Mouse (Mus musculus) heart, postnatal 14 days (tissue): ENCODE measurements around the gene Ppm1n. TPM values are rescaled to one million over a fixed set of nuclear protein-coding genes. Genes with fewer than 3 reads are reported as not detected.

Experiments used
- DNase-seq, 2 experiments: peaks; one replicate each; pipeline ENCODE4 v3.0.0; 2021 to 2022
- intact Hi-C: fragments of 180-260 bp; cut with DNase I; formaldehyde crosslinking; loops from one replicate; pipeline ENCODE4 v1.15.1; 2025
- long read RNA-seq, 2 experiments: library from polyadenylated mRNA; stranded (forward); transcript quantifications; one replicate each; pipeline ENCODE4 v2.0.0; 2021
- total RNA-seq, 2 experiments: library from RNA; stranded (reverse); gene quantifications; 2 replicates each; pipeline ENCODE4 v1.2.3; 2021

Ppm1n gene
- total RNA-seq: not detected
- long read RNA-seq, experiment 1, partial matches to known transcripts: 0 of 1 reads
- long read RNA-seq, experiment 1, other reads (novel, unspliced or antisense): 1 of 1 reads
- long read RNA-seq, experiment 2: 0 reads

DNA sequence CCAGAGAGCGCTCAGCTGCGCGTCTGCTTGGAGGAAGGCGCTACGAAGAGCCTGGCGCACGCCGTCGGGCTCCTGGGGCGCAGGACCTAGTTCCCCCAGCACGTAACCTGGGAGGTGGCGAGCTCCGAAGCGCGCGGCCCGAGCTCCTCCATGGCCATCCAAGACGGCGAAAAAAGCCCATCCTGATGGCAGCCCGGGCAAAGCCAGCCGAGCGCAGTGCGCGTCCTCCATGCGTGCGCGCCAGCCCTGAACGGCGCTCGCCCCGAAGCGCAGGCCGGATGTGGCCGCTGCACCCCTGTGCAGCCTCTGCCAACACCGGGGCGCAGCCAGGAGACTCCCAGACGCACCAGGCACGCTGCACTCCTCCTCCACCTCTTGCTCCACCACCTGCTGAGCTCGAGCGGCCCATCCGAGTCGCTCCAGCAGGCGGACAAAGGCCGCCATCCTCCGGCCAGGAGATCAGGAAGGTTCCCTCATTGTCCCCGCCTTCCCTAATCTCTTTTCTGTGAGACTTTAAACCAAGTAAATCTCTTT lies at the start of gene Ppm1n:
Gene Ppm1n, minus strand, starts transcription at position 484 of the 534 bp plus-strand sequence.
- intact Hi-C loops: loop anchor here (5.0 kb wide), 1 partner anchor 102 kb away; the partner anchor contains the start of gene Eml2
- DNase-seq: no peak

DNA sequence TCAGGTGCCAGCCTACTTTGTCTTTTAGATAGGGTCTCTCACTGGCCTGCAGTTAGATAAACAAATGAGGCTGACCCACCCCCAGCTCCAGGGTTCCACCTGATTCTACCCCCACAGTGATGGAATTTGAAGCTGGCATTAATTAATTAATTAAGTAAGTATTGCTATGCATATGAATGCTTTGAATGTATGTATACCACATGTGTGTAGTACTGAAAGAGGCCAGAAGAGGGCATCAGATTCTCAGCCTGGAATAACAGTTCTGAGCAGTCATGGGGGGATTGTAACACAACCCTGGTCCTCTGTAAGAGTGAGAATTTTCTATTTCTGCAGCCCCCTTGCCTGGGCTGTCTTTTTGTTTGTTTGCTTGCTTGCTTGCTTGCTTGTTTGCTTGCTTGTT lies 48.6 kb upstream of the Ppm1n start:
- no peak for DNase-seq
- intact Hi-C loops: no loop called here

DNA sequence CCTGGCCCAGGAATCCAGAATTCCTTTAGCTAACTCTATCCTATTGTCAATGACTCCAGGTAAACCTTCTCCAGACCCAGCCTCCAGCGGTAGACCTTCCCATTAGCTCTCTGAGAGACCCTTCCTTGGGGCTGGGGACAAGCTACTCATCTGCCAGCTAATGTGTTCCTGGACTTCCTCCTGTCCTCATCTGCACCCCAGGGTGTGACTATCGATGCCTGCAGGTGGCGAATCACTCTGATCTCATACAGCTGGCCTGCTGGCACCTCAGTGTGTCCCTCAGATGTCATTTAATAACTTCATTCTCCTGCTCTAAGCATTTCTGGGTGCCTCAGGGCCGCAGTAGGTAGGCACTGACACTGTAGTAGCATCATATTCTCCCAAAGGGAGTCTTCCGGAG lies 47.9 kb upstream of the Ppm1n start:
- no peak for DNase-seq
- intact Hi-C loops: no loop called here

DNA sequence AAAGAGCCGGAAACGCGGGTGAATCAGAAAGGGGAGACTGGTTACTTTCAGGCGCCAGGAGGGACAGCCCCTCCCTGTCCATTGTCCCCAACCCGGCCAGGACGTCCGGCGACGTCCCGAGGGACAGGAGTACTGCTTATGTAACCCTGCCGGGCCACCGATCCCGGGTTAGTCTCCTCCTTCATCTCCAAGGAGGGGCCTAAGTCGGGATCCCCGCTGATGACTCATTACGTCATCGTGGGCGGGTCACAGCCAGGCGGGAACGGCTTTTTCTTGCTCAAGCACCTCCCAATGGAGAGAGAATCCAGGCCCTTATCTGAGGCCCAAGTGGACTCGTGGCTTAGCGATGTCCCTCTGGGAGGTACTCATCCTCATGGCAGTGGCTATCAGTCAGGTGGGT lies 47.3 kb upstream of the Ppm1n start:
- intact Hi-C loops: no loop called here
- peak; percentile 93 for DNase-seq

DNA sequence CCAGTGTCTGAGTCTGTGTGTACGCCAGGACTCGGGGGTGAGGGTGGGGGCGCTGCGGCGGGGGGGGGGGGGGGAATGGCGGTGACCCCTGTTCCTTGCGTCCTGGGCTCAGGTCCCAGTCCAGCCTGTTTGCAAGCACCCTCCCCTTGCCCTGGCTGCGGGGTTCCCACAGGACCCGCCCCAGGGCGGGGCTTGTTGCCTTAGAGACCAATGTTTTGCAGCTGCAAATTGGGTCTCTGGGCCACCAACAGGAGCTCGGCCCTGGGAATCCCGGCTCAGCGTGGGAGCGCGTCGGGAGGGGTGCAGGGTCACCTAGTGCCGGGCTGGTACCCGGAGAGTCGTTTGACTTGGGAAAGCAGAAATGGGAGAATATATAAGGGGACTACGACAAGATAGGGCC lies 46.5 kb upstream of the Ppm1n start:
- peak; percentile 96 to 97 for DNase-seq
- intact Hi-C loops: no loop called here

DNA sequence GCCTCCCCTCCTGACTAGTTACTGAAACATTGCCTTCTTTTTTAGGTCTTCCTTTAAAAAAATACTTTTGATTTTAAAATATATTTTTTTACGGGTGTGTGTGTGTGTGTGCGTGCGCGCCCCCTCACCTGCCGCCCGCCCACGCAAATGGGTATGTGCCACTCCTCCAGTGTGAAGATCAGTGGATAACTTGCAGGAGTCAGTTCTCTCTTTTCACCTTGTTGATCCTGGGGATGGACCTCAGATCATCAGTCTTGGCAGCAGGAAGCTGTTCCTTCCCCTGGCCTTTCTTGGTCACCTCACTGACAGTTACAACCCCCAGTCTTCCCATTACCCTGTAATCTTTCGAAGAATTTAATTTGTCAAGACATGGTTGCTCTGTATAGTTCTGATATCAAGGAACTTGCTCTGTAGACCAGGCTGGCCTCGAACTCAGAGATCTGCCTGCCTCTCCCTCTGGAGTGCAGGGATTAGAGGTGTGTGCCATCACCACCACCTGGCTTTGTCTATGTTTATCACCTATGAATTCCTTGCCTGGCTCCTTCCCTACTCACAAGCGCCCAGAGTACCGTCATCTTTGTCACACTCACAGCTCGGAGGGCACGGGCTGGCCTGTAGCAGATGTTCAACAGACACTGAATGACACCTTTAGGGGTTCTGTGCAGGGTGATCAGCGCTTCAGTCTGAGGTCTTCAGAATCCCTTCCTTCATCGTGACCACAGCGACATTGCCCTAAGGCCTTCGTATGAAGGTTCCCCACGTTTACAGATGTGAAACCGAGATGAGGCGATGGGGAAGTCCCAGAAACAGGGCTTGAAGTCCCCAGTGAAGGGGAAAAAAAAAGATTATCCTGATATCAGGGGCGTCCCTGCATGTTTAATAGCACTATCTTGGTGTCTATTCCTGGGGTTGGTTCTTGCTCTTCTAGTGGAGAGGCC lies 45.7 kb upstream of the Ppm1n start:
- intact Hi-C loops: no loop called here

DNA sequence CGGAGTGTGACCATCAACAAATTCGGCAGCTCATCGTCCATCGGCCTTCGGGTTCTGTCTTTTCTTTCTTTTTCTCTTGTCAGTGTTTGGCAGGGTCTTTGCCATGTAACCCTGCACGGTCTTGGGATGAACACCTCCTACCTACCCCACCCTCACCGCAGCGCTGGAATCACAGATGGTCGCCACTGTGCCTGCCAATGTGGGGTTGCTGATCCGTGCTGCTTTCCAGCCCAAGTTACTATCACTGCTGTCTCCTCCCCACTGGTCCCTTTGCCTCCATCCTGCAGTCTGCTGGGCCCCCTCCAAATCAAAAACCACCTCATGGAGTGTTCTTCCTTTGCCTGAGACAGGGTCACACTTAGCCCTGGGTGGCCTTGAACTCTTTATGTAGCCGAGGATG lies 44.4 kb upstream of the Ppm1n start:
- intact Hi-C loops: no loop called here
- no peak for DNase-seq

More for the DNA sequence above, 45.7 kb upstream of the Ppm1n start:
- no peak for DNase-seq

DNA sequence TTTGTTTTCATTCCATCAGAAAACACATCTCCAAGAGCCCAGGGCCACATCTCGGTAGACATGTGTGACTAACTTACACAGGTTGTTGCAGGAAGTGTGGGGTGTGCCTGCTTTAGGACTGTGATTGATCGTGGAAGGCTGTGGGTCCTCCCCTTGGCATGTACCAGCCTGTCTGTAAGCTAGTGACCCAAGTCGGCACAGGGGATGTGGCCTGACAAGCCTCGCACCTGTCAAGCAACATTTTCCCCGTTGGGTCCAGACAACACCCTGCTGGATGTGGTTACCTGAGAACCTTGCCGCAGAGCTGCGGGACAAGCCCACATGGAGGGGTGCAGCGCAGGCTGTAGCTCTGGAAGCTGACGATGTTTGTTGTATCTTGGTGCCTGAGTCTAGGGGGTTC lies 42.6 kb upstream of the Ppm1n start:
- intact Hi-C loops: no loop called here
- DNase-seq: no peak

DNA sequence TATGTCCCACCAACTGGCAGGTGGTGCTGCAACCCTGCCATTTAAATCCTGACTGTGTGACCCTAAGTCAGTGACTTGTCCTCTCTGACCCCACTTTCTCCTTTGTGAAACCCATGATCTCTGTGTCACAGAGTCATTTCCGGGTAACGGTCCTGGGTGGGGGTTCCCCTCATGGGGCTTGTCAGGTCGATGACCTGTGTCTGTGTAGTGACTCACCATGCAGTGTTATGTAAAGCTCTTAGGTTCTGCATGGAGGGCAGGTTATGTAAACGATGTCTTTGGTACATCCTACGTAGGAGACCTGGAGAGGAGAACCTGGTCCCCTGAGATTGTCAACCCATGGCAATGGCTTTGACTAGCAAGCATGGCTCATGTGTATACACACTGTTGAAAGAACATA lies 41.6 kb upstream of the Ppm1n start:
- no peak for DNase-seq
- intact Hi-C loops: no loop called here

DNA sequence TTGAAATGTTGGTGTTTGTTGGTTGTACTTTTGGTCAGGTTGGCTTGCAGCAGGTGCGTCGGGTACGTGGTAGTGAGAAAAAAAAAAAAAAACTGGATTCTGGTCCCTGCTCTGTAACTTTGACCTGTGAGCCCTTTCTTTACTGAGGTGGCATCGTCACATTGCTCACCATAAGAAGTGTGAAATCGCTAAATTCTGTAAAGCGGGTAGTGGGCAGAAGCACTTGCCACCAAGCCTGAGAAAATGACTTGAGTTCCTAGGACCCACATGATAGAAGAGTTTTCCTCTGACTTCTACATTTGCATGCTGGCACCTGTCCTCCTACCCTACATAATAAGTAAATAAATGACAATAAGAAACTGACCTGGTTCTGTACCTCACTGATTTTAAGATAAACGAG lies 40.8 kb upstream of the Ppm1n start:
- intact Hi-C loops: no loop called here
- no peak for DNase-seq

DNA sequence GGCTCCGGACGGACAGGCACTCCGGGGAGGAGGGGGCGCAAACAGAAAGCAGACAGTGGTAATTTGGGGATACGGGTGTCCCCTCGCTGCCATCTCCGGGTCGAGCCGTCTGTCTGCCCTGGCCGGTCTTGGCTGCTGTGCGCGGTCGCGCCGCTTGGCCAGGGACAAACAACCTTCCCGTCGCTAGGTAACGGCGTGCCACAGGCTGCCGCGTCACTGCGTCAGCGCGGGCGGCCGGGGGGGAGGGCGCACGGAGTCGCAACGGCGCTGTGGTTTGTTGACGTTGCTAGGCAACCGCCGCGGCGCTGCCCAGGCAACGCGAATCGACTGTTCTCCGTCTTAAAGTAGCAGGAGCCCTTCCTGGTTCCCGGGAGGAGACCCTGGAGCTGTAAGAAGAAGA lies 40.0 kb upstream of the Ppm1n start:
- intact Hi-C loops: no loop called here
- peak; percentile 98 to 99 for DNase-seq

DNA sequence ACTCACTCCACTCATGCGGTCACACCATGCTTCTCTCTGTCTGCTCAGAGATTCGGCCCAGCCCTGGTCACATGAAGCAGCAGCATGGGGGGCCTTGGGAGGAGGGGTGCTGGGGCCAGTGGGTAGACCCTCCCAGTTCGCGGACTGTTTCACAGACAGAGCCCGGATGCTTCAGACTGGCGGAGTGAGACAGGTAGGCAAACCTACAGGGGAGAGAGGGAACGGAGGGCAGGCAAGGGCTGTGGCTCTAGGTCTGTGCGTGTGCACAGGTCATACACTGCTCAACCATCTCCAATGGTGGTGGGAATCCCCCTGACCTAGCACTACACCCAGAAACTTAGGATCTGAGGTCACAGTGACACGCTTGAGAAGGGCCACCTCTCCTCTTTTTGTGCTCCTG lies 39.6 kb upstream of the Ppm1n start:
- peak in 1 of 2 experiments; percentile 27 for DNase-seq
- intact Hi-C loops: no loop called here

DNA sequence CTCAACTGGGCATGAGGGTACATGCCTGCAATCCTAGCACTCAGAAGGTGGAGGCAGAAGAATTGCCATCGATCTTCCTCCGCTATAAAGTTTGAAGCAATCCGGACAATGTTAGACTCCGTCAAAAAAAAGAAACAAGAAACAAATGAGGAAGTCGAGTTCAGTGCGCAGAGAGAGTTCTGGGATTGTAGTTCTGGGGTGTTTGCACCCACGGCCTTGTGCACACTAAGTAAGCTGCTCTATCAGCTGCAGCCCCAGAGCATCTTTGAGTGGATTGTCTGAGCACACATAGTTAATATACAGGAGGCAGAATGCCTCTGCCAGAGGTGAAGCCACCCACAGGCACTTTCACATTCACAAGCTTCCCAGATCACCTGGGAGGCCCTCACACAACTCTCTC lies 38.8 kb upstream of the Ppm1n start:
- intact Hi-C loops: no loop called here
- no peak for DNase-seq

DNA sequence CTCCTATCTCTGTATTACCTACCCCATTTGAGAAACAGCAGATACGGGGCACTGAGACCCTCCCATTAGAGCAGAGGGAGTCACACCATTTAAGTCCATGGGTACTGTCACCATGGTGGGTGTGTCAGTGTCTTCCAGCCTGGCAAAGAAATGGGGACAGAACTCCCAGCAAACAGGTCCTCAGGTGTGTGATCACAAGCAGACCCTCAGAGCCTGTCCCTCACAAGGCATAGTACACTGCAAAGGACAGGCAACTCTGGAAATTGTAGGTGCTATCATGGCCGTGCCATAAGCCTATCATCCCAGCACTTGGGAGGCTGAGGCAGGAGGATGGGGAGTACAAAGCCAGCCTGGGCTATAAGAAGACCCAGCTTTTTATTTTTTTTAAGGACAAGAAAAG lies 38.3 kb upstream of the Ppm1n start:
- intact Hi-C loops: no loop called here
- no peak for DNase-seq

DNA sequence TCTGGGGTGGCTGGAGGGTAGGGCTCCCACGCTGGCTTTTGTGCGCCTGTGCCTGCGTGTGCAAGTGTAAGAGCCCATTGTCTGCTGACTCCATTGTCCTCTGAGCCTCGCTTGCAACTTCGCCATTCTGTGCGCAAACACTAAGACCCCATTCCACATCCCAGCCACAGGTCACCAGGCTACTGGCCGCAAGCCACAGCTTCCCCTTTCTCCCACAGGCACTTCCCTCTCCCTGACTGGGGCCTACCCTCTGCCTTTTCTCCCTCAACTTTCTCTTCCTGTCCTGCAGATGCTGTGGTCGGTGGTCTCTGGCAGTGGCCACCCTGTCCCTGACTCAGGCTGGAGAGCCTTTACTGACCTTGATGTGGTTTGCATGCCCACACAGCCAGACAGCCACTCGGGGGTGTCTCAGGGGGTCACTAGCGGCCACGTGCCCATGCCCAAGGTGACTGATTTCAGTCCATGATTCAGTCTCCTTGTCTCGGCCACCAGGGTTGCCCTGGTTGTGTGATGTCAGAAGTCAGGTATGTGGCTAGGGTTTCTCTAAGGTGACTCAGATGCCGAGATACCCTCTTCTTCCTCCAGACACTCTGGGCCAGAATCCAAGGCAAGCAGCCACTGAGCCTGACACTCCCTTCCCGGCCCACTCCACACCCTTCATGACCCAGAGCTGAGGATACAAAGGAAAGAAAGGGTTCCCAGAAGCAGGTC lies 36.7 kb upstream of the Ppm1n start:
- DNase-seq: peak in 1 of 2 experiments; percentile 52
- intact Hi-C loops: no loop called here

DNA sequence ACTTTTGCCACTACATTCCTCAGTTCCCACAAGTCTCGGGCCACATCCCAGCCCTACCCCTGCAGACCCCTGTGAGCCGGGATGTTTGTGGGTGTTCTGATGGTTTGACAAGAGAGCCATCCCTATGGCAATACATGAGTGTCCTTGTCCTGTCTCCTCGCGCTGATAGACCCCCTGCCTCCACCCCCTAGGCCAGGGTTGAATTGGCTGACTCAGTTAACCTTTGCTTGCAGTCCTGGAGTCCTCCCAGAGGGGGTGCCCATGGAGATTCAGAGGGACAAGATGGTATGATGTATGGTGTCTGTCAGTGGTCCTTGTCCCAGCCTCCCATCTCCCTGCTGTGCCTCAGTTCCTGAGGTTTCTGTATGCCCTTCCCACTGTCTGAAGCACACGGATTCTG lies 34.2 kb upstream of the Ppm1n start:
- DNase-seq: no peak
- intact Hi-C loops: no loop called here

DNA sequence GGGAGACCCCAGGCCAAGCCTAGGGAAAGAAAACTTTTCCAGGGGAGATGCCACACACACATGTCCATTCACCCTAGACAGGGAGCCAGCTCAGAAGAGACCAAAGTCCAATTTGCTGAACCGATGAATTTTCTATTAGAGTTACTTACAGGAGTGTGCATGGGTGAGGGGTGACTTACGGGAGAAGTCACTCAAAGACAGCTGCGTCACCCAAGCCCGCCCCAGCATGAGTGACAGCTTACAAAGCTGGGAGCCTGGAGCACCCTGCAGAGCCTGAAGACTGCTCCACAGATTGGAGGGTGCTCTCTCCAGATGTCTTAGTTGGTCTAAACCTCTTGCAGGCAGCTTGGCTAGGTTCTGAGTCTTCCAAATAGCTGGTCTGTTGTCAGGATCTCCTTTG lies 32.1 kb upstream of the Ppm1n start:
- intact Hi-C loops: no loop called here

DNA sequence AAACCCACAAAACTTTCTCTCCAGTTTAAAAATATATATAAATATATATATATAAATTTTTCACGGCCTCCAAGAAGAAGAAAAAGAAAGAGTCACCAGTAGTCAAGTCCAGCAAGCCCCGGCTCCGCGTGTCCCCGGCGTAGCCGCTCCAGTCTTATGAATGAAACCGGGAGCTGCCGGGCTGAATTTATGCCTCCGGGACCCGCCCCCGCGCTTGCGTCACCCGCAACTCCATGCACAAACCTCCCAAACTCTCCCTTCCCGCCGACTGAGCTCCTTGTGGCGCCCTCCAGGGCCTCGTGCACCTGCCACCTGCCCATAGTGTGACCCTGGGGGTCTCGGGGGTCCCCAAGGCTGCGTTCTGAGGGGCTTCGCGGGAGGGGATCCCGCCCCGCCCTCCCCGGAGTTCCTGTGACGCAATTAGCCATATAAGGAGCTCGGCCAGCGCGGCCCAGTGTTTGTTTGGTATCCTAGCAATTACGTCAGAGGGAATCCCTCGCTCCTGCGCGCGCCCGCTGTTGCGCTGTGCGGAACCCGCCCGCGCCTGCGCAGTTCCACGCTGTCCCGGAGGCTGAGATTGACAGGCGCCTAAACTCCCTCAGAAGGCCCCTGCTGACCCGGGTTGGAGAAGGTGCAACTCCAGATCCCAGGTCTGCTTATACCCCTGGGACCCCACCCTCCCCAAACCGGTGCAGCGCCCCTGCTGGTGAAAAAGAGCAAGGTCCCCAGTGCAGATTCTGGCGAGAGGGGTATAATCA lies 30.2 kb upstream of the Ppm1n start, which contains the start of gene Fosb:
Gene Fosb, minus strand, starts transcription at position 168 of the 758 bp plus-strand sequence.
- DNase-seq: peak; percentile 96 to 97
- intact Hi-C loops: no loop called here

More for the DNA sequence above, 32.1 kb upstream of the Ppm1n start:
- no peak for DNase-seq

DNA sequence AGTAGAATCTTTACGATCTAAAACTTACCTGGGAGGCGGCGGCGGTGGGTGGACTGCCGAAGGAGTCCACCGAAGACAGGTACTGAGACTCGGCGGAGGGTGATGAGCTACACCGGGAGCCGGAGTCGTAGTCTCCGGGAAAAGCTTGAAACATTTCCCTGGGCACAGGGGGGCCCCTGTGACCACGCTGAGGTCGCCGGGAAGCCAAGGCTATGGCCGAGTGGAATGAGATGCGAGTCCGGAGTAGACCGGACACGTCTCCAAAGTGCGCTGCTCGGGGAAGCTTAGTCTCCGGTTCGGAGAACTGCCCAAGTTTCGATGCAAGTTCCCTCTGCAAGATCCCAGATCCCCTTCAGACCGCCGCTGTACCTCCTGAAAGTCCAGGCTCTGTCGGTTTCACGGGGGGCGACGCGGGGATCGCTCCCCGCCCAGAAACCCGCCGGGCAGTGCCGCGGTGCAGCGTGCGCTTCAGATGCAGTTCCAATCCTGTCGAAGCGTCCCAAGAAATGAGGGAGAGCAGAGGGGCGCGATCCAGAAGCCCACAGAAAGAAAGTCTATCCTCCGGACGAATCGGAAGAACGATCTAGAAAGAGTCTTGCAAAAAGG lies 29.5 kb upstream of the Ppm1n start:
- intact Hi-C loops: no loop called here
- peak in 1 of 2 experiments; percentile 25 for DNase-seq
